Mouse (Mus musculus) kidney, embryonic 16.5 days (tissue): ENCODE results near the gene Brca2. TPM values are rescaled to one million over a fixed set of nuclear protein-coding genes. Genes with fewer than 3 reads are reported as not detected.

Experiments used
- ATAC-seq: fragments of 200-750 bp; cut with Nextera tagmentation; 2 replicates; pipeline ENCODE4 v1.8.0; 2017; ENCODE audit warnings: moderate TSS enrichment; ENCODE audit not compliant: low FRiP score, low TSS enrichment
- H3K27ac ChIP-seq: fragments of 300-500 bp; sonication (generic); 2 replicates; pipeline ENCODE4 v1.5.1; 2014; ENCODE audit warnings: low read length
- H3K27me3 ChIP-seq: fragments of 300-500 bp; sonication (generic); 2 replicates; pipeline ENCODE4 v1.6.1; 2014; ENCODE audit warnings: low read length, control low read depth, mixed read lengths; ENCODE audit not compliant: insufficient read depth
- H3K36me3 ChIP-seq: fragments of 300-500 bp; sonication (generic); 2 replicates; pipeline ENCODE4 v1.6.1; 2014; ENCODE audit warnings: low read length, control low read depth, mixed read lengths; ENCODE audit not compliant: insufficient read depth
- H3K4me1 ChIP-seq: fragments of 300-500 bp; sonication (generic); 2 replicates; pipeline ENCODE4 v1.6.1; 2014; ENCODE audit warnings: low read length, control low read depth, mixed read lengths; ENCODE audit not compliant: insufficient read depth
- H3K4me2 ChIP-seq: fragments of 300-500 bp; sonication (generic); replicated peaks from 2 replicates; pipeline ENCODE4 v1.6.1; 2014; ENCODE audit warnings: low read depth, low read length
- H3K4me3 ChIP-seq: fragments of 300-500 bp; sonication (generic); 2 replicates; pipeline ENCODE4 v1.5.1; 2014; ENCODE audit warnings: mild to moderate bottlenecking, low read length
- H3K9ac ChIP-seq: fragments of 300-500 bp; sonication (generic); replicated peaks from 2 replicates; pipeline ENCODE4 v1.6.1; 2014; ENCODE audit warnings: low read length
- H3K9me3 ChIP-seq: fragments of 300-500 bp; sonication (generic); 2 replicates; pipeline ENCODE4 v1.6.1; 2016; ENCODE audit warnings: low read length, control low read depth
- WGBS: fragments of 180-500 bp; shearing (Covaris S2); extraction: QIAGEN DNeasy Blood & Tissue Kit; methylation state at CpG from one replicate; pipeline ENCODE4 v1.1.7; 2014; 5-methylcytosine and 5-hydroxymethylcytosine counted together
- polyA plus RNA-seq: library from polyadenylated mRNA; unstranded; fragments of >200 nt; fragmentation: Nextera tagmentation; extraction: Ambion mirVana; gene quantifications from 2 replicates; pipeline ENCODE4 v1.2.1, GENCODE M21; 2015

The Brca2 gene
- polyA plus RNA-seq, 1 experiment from 2014 or later: 22.3 TPM

- 95% methylated on average over 5 of the region's 5 CpGs for WGBS
- Histone ChIP-seq H3K4me2 (no peak overlapping the region), H3K27me3 (no peaks in the 10 kb centered on the region), H3K4me1 (no peaks in the 10 kb centered on the region), H3K4me3 (no peak overlapping the region), H3K9me3 (no peaks in the 10 kb centered on the region), H3K9ac (no peak overlapping the region), H3K36me3 (peaks cover 26% of the 10 kb centered on the region), H3K27ac (no peak overlapping the region)
- ATAC-seq: no peak
Measured at GRCm38 (mm10) chr5:150560851-150561250, 38.4 kb downstream of the Brca2 start.

GRCm38 (mm10) chr5:150561376-150561775, 38.9 kb downstream of the Brca2 start:
- Histone ChIP-seq H3K9me3 (no peaks in the 10 kb centered on the region), H3K4me3 (no peak overlapping the region), H3K4me1 (no peaks in the 10 kb centered on the region), H3K36me3 (peaks cover 26% of the 10 kb centered on the region), H3K27me3 (no peaks in the 10 kb centered on the region), H3K4me2 (no peak overlapping the region), H3K9ac (no peak overlapping the region), H3K27ac (no peak overlapping the region)
- no peak for ATAC-seq

- H3K9ac ChIP-seq: no peak overlapping the region
- no peak for ATAC-seq
- H3K9me3 ChIP-seq: no peaks in the 10 kb centered on the region
- no peak overlapping the region for H3K4me2 ChIP-seq
- peaks cover 25% of the 10 kb centered on the region for H3K36me3 ChIP-seq
- H3K4me1 ChIP-seq: no peaks in the 10 kb centered on the region
- H3K4me3 ChIP-seq: no peak overlapping the region
- WGBS: 90% methylated on average over 5 of the region's 5 CpGs
- no peaks in the 10 kb centered on the region for H3K27me3 ChIP-seq
- no peak overlapping the region for H3K27ac ChIP-seq
Measured at GRCm38 (mm10) chr5:150561783-150562182, 39.4 kb downstream of the Brca2 start.

- H3K4me3 ChIP-seq: no peak overlapping the region
- H3K36me3 ChIP-seq: peaks cover 13% of the 10 kb centered on the region
- 94% methylated on average over 6 of the region's 6 CpGs for WGBS
- no peaks in the 10 kb centered on the region for H3K4me1 ChIP-seq
- no peak for ATAC-seq
- H3K27me3 ChIP-seq: no peaks in the 10 kb centered on the region
- no peak overlapping the region for H3K27ac ChIP-seq
- H3K4me2 ChIP-seq: no peak overlapping the region
- H3K9ac ChIP-seq: no peak overlapping the region
- H3K9me3 ChIP-seq: no peaks in the 10 kb centered on the region
Measured at GRCm38 (mm10) chr5:150564426-150564825, 42.0 kb downstream of the Brca2 start.

- H3K4me1 ChIP-seq: no peaks in the 10 kb centered on the region
Measured at GRCm38 (mm10) chr5:150566226-150566625, 43.8 kb downstream of the Brca2 start.

GRCm38 (mm10) chr5:150566971-150567370, 44.5 kb downstream of the Brca2 start:
- H3K4me3 ChIP-seq: no peak overlapping the region
- WGBS: 94% methylated on average over 5 of the region's 5 CpGs
- H3K4me2 ChIP-seq: no peak overlapping the region
- H3K9me3 ChIP-seq: no peaks in the 10 kb centered on the region
- ATAC-seq: no peak
- H3K4me1 ChIP-seq: no peaks in the 10 kb centered on the region
- no peak overlapping the region for H3K27ac ChIP-seq
- peaks cover 7% of the 10 kb centered on the region; the same call in 1 of the 2 replicates for H3K36me3 ChIP-seq
- no peak overlapping the region for H3K9ac ChIP-seq
- H3K27me3 ChIP-seq: no peaks in the 10 kb centered on the region

More at GRCm38 (mm10) chr5:150566226-150566625, 43.8 kb downstream of the Brca2 start:
- WGBS: 63% methylated on average over 3 of the region's 3 CpGs
- no peaks in the 10 kb centered on the region for H3K9me3 ChIP-seq
- H3K4me2 ChIP-seq: no peak overlapping the region
- no peak overlapping the region for H3K27ac ChIP-seq
- no peak overlapping the region for H3K4me3 ChIP-seq
- no peaks in the 10 kb centered on the region for H3K27me3 ChIP-seq
- peaks cover 4% of the 10 kb centered on the region; the same call in 1 of the 2 replicates for H3K36me3 ChIP-seq
- no peak overlapping the region for H3K9ac ChIP-seq
- ATAC-seq: no peak

GRCm38 (mm10) chr5:150570496-150571219, 48.2 kb downstream of the Brca2 start:
- WGBS: 83% methylated on average over 11 of the region's 11 CpGs
- Histone ChIP-seq H3K4me2 (no peak overlapping the region), H3K9me3 (no peaks in the 10 kb centered on the region), H3K27ac (no peak overlapping the region), H3K9ac (no peak overlapping the region), H3K4me3 (no peak overlapping the region), H3K36me3 (0 out of 2 replicates have a peak, but pooled peaks cover 3% of the 10 kb centered on the region), H3K27me3 (no peaks in the 10 kb centered on the region), H3K4me1 (no peaks in the 10 kb centered on the region)
- ATAC-seq: no peak

- WGBS: 68% methylated on average over 3 of the region's 3 CpGs
- Histone ChIP-seq H3K9ac (no peak overlapping the region), H3K27me3 (no peaks in the 10 kb centered on the region), H3K4me1 (peaks cover 6% of the 10 kb centered on the region), H3K4me2 (no peak overlapping the region), H3K36me3 (0 out of 2 replicates have a peak, but pooled peaks cover 3% of the 10 kb centered on the region), H3K9me3 (no peaks in the 10 kb centered on the region), H3K27ac (no peak overlapping the region), H3K4me3 (no peak overlapping the region)
- ATAC-seq: no peak
Measured at GRCm38 (mm10) chr5:150574403-150574802, 52.0 kb downstream of the Brca2 start.

- peaks cover 8% of the 10 kb centered on the region for H3K4me1 ChIP-seq
- 70% methylated on average over 5 of the region's 5 CpGs for WGBS
- no peaks in the 10 kb centered on the region for H3K27me3 ChIP-seq
- ATAC-seq: no peak
- no peak overlapping the region for H3K9ac ChIP-seq
- no peaks in the 10 kb centered on the region for H3K9me3 ChIP-seq
- 0 out of 2 replicates have a peak, but pooled peaks cover 3% of the 10 kb centered on the region for H3K36me3 ChIP-seq
- no peak overlapping the region for H3K27ac ChIP-seq
- H3K4me2 ChIP-seq: no peak overlapping the region
- H3K4me3 ChIP-seq: no peak overlapping the region
Measured at GRCm38 (mm10) chr5:150574885-150575284, 52.5 kb downstream of the Brca2 start.

- no peak overlapping the region for H3K4me2 ChIP-seq
- H3K4me3 ChIP-seq: no peak overlapping the region
- H3K36me3 ChIP-seq: 0 out of 2 replicates have a peak, but pooled peaks cover under 1% of the 10 kb centered on the region
- H3K9me3 ChIP-seq: no peaks in the 10 kb centered on the region
- WGBS: 57% methylated on average over 11 of the region's 11 CpGs
- no peak for ATAC-seq
- H3K9ac ChIP-seq: no peak overlapping the region
- H3K27me3 ChIP-seq: no peaks in the 10 kb centered on the region
- H3K4me1 ChIP-seq: peaks cover 8% of the 10 kb centered on the region
- no peak overlapping the region for H3K27ac ChIP-seq
Measured at GRCm38 (mm10) chr5:150576832-150577231, 54.4 kb downstream of the Brca2 start.
